Mouse (Mus musculus): Measurements from ENCODE around the gene Slfn8. TPM values are rescaled to one million over a fixed set of nuclear protein-coding genes. Genes with fewer than 3 reads are reported as not detected.
A peak's percentile ranks its signal among the peaks of the same experiment; 100 is the strongest.
"Not testable (repeated sequence)": the region's sequence is repeated elsewhere in the genome, so short reads cannot be mapped to it uniquely, and the experiment has no call there.

Gene Slfn8
- polyA plus RNA-seq, 1 experiment from 2014 or later: 1.0 TPM

- WGBS (ENCODE audit: insufficient replicate concordance): 75% methylated on average over 4 of the region's 4 CpGs
Observed at GRCm38 (mm10) chr11:83043891-83044290, 23.3 kb upstream of the Slfn8 start.

GRCm38 (mm10) chr11:83041000-83041399 is 20.4 kb upstream of the Slfn8 start:
- H3K36me3 ChIP-seq (replicated peaks; ENCODE audit: insufficient read depth, low read length): no peaks in the 10 kb centered on the region
- H3K27me3 ChIP-seq (ENCODE audit: insufficient read depth, low read length): no peaks in the 10 kb centered on the region
- H3K4me2 ChIP-seq (ENCODE audit: low read depth, low read length): no peak overlapping the region
- ATAC-seq (no peak), DNase-seq (no peak)
- H3K4me1 ChIP-seq (ENCODE audit: insufficient read depth): no peaks in the 10 kb centered on the region; the same call in 1 of the 2 replicates
- H3K4me3 ChIP-seq (ENCODE audit: low read depth, low read length): no peak overlapping the region
- no peaks in the 10 kb centered on the region for H3K9me3 ChIP-seq (ENCODE audit: low read length)
- H3K9ac ChIP-seq (replicated peaks): no peak overlapping the region
- H3K27ac ChIP-seq (ENCODE audit: low read depth): no peak overlapping the region
- TF ChIP-seq EP300 (IDR thresholded peaks at IDR 0.05; ENCODE audit: low read depth) (no peak), CTCF (IDR thresholded peaks at IDR 0.05; ENCODE audit: low read depth) (no peak)

More at GRCm38 (mm10) chr11:83043891-83044290, 23.3 kb upstream of the Slfn8 start:
- Histone ChIP-seq H3K27ac (ENCODE audit: low read depth) (no peak overlapping the region), H3K9me3 (ENCODE audit: low read length) (no peaks in the 10 kb centered on the region), H3K4me3 (ENCODE audit: low read depth, low read length) (no peak overlapping the region), H3K4me2 (ENCODE audit: low read depth, low read length) (no peak overlapping the region), H3K36me3 (replicated peaks; ENCODE audit: insufficient read depth, low read length) (no peaks in the 10 kb centered on the region), H3K9ac (replicated peaks) (no peak overlapping the region), H3K4me1 (ENCODE audit: insufficient read depth) (no peaks in the 10 kb centered on the region; the same call in 1 of the 2 replicates), H3K27me3 (ENCODE audit: insufficient read depth, low read length) (no peaks in the 10 kb centered on the region)
- TF ChIP-seq EP300 (IDR thresholded peaks at IDR 0.05; ENCODE audit: low read depth): no peak
- no peak for ATAC-seq
- no peak for DNase-seq

- no peaks in the 10 kb centered on the region for H3K9me3 ChIP-seq (ENCODE audit: low read length)
- no peaks in the 10 kb centered on the region for H3K36me3 ChIP-seq (replicated peaks; ENCODE audit: insufficient read depth, low read length)
- ATAC-seq (peak; percentile 36; the same call in 1 of the 2 replicates), DNase-seq (peak; percentile 17)
- peak overlapping the region; percentile 67 for H3K4me2 ChIP-seq (ENCODE audit: low read depth, low read length)
- WGBS (ENCODE audit: insufficient replicate concordance): 3% methylated on average over 1 of the region's 1 CpGs
- no peak overlapping the region; the same call in 1 of the 2 replicates for H3K9ac ChIP-seq (replicated peaks)
- H3K27ac ChIP-seq (ENCODE audit: low read depth): no peak overlapping the region
- H3K4me3 ChIP-seq (ENCODE audit: low read depth, low read length): peak overlapping the region; percentile 26
- TF ChIP-seq CTCF (IDR thresholded peaks at IDR 0.05; ENCODE audit: low read depth) (peak; percentile 42), EP300 (IDR thresholded peaks at IDR 0.05; ENCODE audit: low read depth) (no peak)
- H3K4me1 ChIP-seq (ENCODE audit: insufficient read depth): no peaks in the 10 kb centered on the region; the same call in 1 of the 2 replicates
- H3K27me3 ChIP-seq (ENCODE audit: insufficient read depth, low read length): no peaks in the 10 kb centered on the region
Observed at GRCm38 (mm10) chr11:83040325-83040724, 19.7 kb upstream of the Slfn8 start.

GRCm38 (mm10) chr11:83039796-83040195 is 19.2 kb upstream of the Slfn8 start:
- no peaks in the 10 kb centered on the region for H3K36me3 ChIP-seq (replicated peaks; ENCODE audit: insufficient read depth, low read length)
- DNase-seq: no peak
- H3K4me3 ChIP-seq (ENCODE audit: low read depth, low read length): peak overlapping the region; percentile 26
- no peak overlapping the region; the same call in 1 of the 2 replicates for H3K9ac ChIP-seq (replicated peaks)
- H3K9me3 ChIP-seq (ENCODE audit: low read length): no peaks in the 10 kb centered on the region
- TF ChIP-seq CTCF (IDR thresholded peaks at IDR 0.05; ENCODE audit: low read depth) (no peak), EP300 (IDR thresholded peaks at IDR 0.05; ENCODE audit: low read depth) (no peak)
- H3K27ac ChIP-seq (ENCODE audit: low read depth): no peak overlapping the region
- no peaks in the 10 kb centered on the region; the same call in 1 of the 2 replicates for H3K4me1 ChIP-seq (ENCODE audit: insufficient read depth)
- WGBS (ENCODE audit: insufficient replicate concordance): 7% methylated on average over 19 of the region's 19 CpGs
- ATAC-seq: no peak
- H3K4me2 ChIP-seq (ENCODE audit: low read depth, low read length): peak overlapping the region; percentile 67
- no peaks in the 10 kb centered on the region for H3K27me3 ChIP-seq (ENCODE audit: insufficient read depth, low read length)

- H3K36me3 ChIP-seq (replicated peaks; ENCODE audit: insufficient read depth, low read length): no peaks in the 10 kb centered on the region
- H3K4me1 ChIP-seq (ENCODE audit: insufficient read depth): no peaks in the 10 kb centered on the region; the same call in 1 of the 2 replicates
- no peak overlapping the region for H3K9ac ChIP-seq (replicated peaks)
- TF ChIP-seq EP300 (IDR thresholded peaks at IDR 0.05; ENCODE audit: low read depth): no peak
- no peak for TF ChIP-seq CTCF (IDR thresholded peaks at IDR 0.05; ENCODE audit: low read depth)
- ATAC-seq (no peak), DNase-seq (no peak)
- H3K27me3 ChIP-seq (ENCODE audit: insufficient read depth, low read length): no peaks in the 10 kb centered on the region
- H3K4me3 ChIP-seq (ENCODE audit: low read depth, low read length): no peak overlapping the region
- no peaks in the 10 kb centered on the region for H3K9me3 ChIP-seq (ENCODE audit: low read length)
- 11% methylated on average over 1 of the region's 1 CpGs for WGBS (ENCODE audit: insufficient replicate concordance)
- H3K4me2 ChIP-seq (ENCODE audit: low read depth, low read length): peak overlapping the region; percentile 67; the same call in 1 of the 2 replicates
- H3K27ac ChIP-seq (ENCODE audit: low read depth): no peak overlapping the region
Observed at GRCm38 (mm10) chr11:83039156-83039555, 18.5 kb upstream of the Slfn8 start.

GRCm38 (mm10) chr11:83038686-83039085 is 18.1 kb upstream of the Slfn8 start:
- not testable (repeated sequence) for DNase-seq; H3K9me3 ChIP-seq (ENCODE audit: low read length); H3K27ac ChIP-seq (ENCODE audit: low read depth); H3K9ac ChIP-seq (replicated peaks); H3K4me2 ChIP-seq (ENCODE audit: low read depth, low read length); H3K36me3 ChIP-seq (replicated peaks; ENCODE audit: insufficient read depth, low read length); H3K27me3 ChIP-seq (ENCODE audit: insufficient read depth, low read length); H3K4me1 ChIP-seq (ENCODE audit: insufficient read depth); ATAC-seq; H3K4me3 ChIP-seq (ENCODE audit: low read depth, low read length)
- WGBS (ENCODE audit: insufficient replicate concordance): 68% methylated on average over 3 of the region's 3 CpGs

- Histone ChIP-seq H3K4me3 (ENCODE audit: low read depth, low read length) (peak overlapping the region; percentile 48), H3K27ac (ENCODE audit: low read depth) (peak overlapping the region; percentile 83), H3K4me2 (ENCODE audit: low read depth, low read length) (peak overlapping the region; percentile 68), H3K9ac (replicated peaks) (peak overlapping the region; percentile 53; the same call in 1 of the 2 replicates)
- 58% methylated on average over 18 of the region's 18 CpGs for WGBS (ENCODE audit: insufficient replicate concordance)
- H3K9me3 ChIP-seq (ENCODE audit: low read length); H3K4me1 ChIP-seq (ENCODE audit: insufficient read depth); H3K36me3 ChIP-seq (replicated peaks; ENCODE audit: insufficient read depth, low read length); DNase-seq; ATAC-seq; H3K27me3 ChIP-seq (ENCODE audit: insufficient read depth, low read length): not testable (repeated sequence)
Observed at GRCm38 (mm10) chr11:83019561-83020519, 770 bp downstream of the Slfn8 start.
